In genomic region chr2:173000921-173001320, GRCm38 (mm10) we compare ENCODE assay signal across 8 mouse cellular contexts. TPM values are rescaled to one million over a fixed set of nuclear protein-coding genes. Genes with fewer than 3 reads are reported as not detected.
A peak's percentile ranks its signal among the peaks of the same experiment; 100 is the strongest.
DNase-seq lines count a peak whose midpoint lies in the region; ATAC-seq and TF ChIP-seq lines count a peak whose summit lies in the region.

No protein-coding gene starts in this region.

- peak overlapping the region; percentile 94 for H3K9ac ChIP-seq in neural tube, embryonic 14.5 days (replicated peaks; ENCODE audit: low read depth, low read length)

- no peak for ATAC-seq in neural tube, embryonic 14.5 days (ENCODE audit: low read depth)

- TF ChIP-seq CTCF in thymus, adult 2 months (IDR thresholded peaks at IDR 0.05; ENCODE audit: borderline replicate concordance, control insufficient read depth, extremely low read depth, insufficient read depth, low read length, poor library complexity): no peak
- no peak for TF ChIP-seq CTCF in layer of hippocampus, adult 2 months (conservative IDR thresholded peaks at IDR 0.05)

- peak; percentile 39 for DNase-seq in embryo, embryonic 10.5 days (ENCODE audit: low spot score)
- no peak for DNase-seq in embryo, embryonic 9.5 days (ENCODE audit: extremely low spot score)
- DNase-seq in thymus, adult 2 months: no peak
- no peak for DNase-seq in thymus, postnatal 10 days (ENCODE audit: low spot score in 2 of 2)
- DNase-seq in layer of hippocampus, adult 2 months (ENCODE audit: low spot score in 2 of 2): peak; percentile 56 to 79
- no peak for DNase-seq in right cerebral cortex, postnatal 4 days
- no peak for DNase-seq in right cerebral cortex, adult 2 months (ENCODE audit: low spot score in 2 of 2)

- TF ChIP-seq POLR2A in thymus, adult 2 months (IDR thresholded peaks at IDR 0.05; ENCODE audit: control insufficient read depth, extremely low read depth, insufficient read depth, low read length, poor library complexity): no peak

- peaks cover 13% of the 10 kb centered on the region for H3K4me1 ChIP-seq in thymus, adult 2 months (replicated peaks; ENCODE audit: control insufficient read depth, insufficient read depth, low read length)
- peaks cover 8% of the 10 kb centered on the region for H3K4me1 ChIP-seq in neural tube, embryonic 14.5 days (ENCODE audit: control insufficient read depth, insufficient read depth, low read length)

- peak overlapping the region; percentile 64 for H3K4me3 ChIP-seq in thymus, adult 2 months (ENCODE audit: control insufficient read depth, insufficient read depth, low read length)
- H3K4me3 ChIP-seq in layer of hippocampus, adult 2 months: peak overlapping the region; percentile 94
- peak overlapping the region; percentile 88 for H3K4me3 ChIP-seq in neural tube, embryonic 14.5 days (ENCODE audit: low read depth, low read length)

- H3K27ac ChIP-seq in thymus, adult 2 months (ENCODE audit: control insufficient read depth, insufficient read depth, low read length): no peak overlapping the region
- H3K27ac ChIP-seq in layer of hippocampus, adult 2 months: peak overlapping the region; percentile 92
- H3K27ac ChIP-seq in neural tube, embryonic 14.5 days (ENCODE audit: low read depth, low read length): no peak overlapping the region

- no peaks in the 10 kb centered on the region for H3K27me3 ChIP-seq in thymus, adult 2 months (ENCODE audit: control insufficient read depth, insufficient read depth, low read length)
- no peaks in the 10 kb centered on the region; the same call in 1 of the 2 replicates for H3K27me3 ChIP-seq in neural tube, embryonic 14.5 days (ENCODE audit: control insufficient read depth, insufficient read depth, low read length)

- peaks cover 26% of the 10 kb centered on the region for H3K36me3 ChIP-seq in thymus, adult 2 months (ENCODE audit: control insufficient read depth, insufficient read depth, low read length)
- H3K36me3 ChIP-seq in neural tube, embryonic 14.5 days (ENCODE audit: control insufficient read depth, insufficient read depth, low read length): peaks cover 25% of the 10 kb centered on the region

- peak overlapping the region; percentile 93 for H3K4me2 ChIP-seq in neural tube, embryonic 14.5 days (ENCODE audit: low read depth, low read length)

- 16% methylated on average over 8 of the region's 8 CpGs for WGBS in thymus, adult 2 months
- 19% methylated on average over 8 of the region's 8 CpGs for WGBS in neural tube, embryonic 14.5 days

- H3K9me3 ChIP-seq in neural tube, embryonic 14.5 days (ENCODE audit: control insufficient read depth, low read length): no peaks in the 10 kb centered on the region

RNA-seq across cellular contexts. Expression of gene Rae1, which starts 1.0 kb away (rescaled TPM):
- 111 and 122 TPM in 2 replicates for polyA plus RNA-seq in thymus, adult 2 months (2012; rRNA removed)
- total RNA-seq in layer of hippocampus, adult 2 months (2021): 10 to 100 TPM; 76.7 to 90.6 TPM
- 108 and 118 TPM in 2 replicates for polyA plus RNA-seq in neural tube, embryonic 14.5 days (2014; fragmentation: Nextera tagmentation; extraction: Ambion mirVana)

RNA-seq across cellular contexts. Expression of gene Rbm38, which starts 19.4 kb away (rescaled TPM):
- 1,267 and 1,290 TPM in 2 replicates for polyA plus RNA-seq in thymus, adult 2 months (2012; rRNA removed)
- total RNA-seq in layer of hippocampus, adult 2 months (2021): 1 to 10 TPM; 3.0 to 4.5 TPM
- polyA plus RNA-seq in neural tube, embryonic 14.5 days (2014; fragmentation: Nextera tagmentation; extraction: Ambion mirVana): 11.9 and 13.3 TPM in 2 replicates

RNA-seq across cellular contexts. Expression of gene Spo11, which starts 23.4 kb away (rescaled TPM):
- 101 and 126 TPM in 2 replicates for polyA plus RNA-seq in thymus, adult 2 months (2012; rRNA removed)
- total RNA-seq in layer of hippocampus, adult 2 months (2021): under 1 TPM in 1 of 2 experiments, not detected in 1; 0.29 TPM
- polyA plus RNA-seq in neural tube, embryonic 14.5 days (2014; fragmentation: Nextera tagmentation; extraction: Ambion mirVana): 0.09 and 0.45 TPM in 2 replicates

Comparison
In these comparisons a context has a peak if more than half of its experiments do, and no peak if none do; other contexts are left out.
1. DNase-seq: peak in embryo, embryonic 10.5 days (single experiment) and layer of hippocampus, adult 2 months (2 of 2); none in embryo, embryonic 9.5 days (single experiment), thymus, adult 2 months (single experiment), thymus, postnatal 10 days (0 of 2), right cerebral cortex, postnatal 4 days (single experiment) and right cerebral cortex, adult 2 months (0 of 2).
2. RNA of gene Rbm38, which starts 19.4 kb away (polyA plus RNA-seq): 1,267 to 1,290 TPM in thymus, adult 2 months; 11.9 to 13.3 TPM in neural tube, embryonic 14.5 days; every median in the first group is over 10 times any median in the second.
3. RNA of gene Spo11, which starts 23.4 kb away (polyA plus RNA-seq): 101 to 126 TPM in thymus, adult 2 months; 0.09 to 0.45 TPM in neural tube, embryonic 14.5 days; every median in the first group is over 10 times any median in the second.
4. Peak in every context shown above with its lines, with median percentiles within 50 percentile points of each other: H3K4me3 ChIP-seq.